Mouse (Mus musculus) brain, embryonic 14.5 days (tissue): ENCODE measurements around the gene Kcnq1.

ENCODE experiments used
- CTCF ChIP-seq: fragments of 200-500 bp; IDR thresholded peaks from 2 replicates; pipeline ENCODE4 v1.5.1; 2012; ENCODE audit warnings: inconsistent platforms, mild to moderate bottlenecking, moderate library complexity, borderline replicate concordance; ENCODE audit not compliant: insufficient read depth, insufficient read length; ENCODE audit errors: extremely low read depth
- POLR2A ChIP-seq: fragments of 200-500 bp; IDR thresholded peaks from 2 replicates; pipeline ENCODE4 v1.6.1; 2012; ENCODE audit warnings: mild to moderate bottlenecking, inconsistent platforms, borderline replicate concordance; ENCODE audit not compliant: poor library complexity, insufficient read depth, insufficient read length, severe bottlenecking; ENCODE audit errors: extremely low read depth

GRCm38 (mm10) chr7:143461920-143462319 is 355.8 kb downstream of the Kcnq1 start:
- TF ChIP-seq POLR2A (no peak), CTCF (no peak)
